Mouse (Mus musculus) kidney, postnatal 14 days (tissue): ENCODE measurements around the gene Frmd4b.
A peak's percentile ranks its signal among the peaks of the same experiment; 100 is the strongest.
"Not testable (repeated sequence)": the region's sequence is repeated elsewhere in the genome, so short reads cannot be mapped to it uniquely, and the experiment has no call there.

Experiments used
- DNase-seq: peaks from one replicate; pipeline ENCODE4 v3.0.0; 2022; ENCODE audit warnings: mixed read lengths

Frmd4b gene

GRCm38 (mm10) chr6:97463898-97464524, 153.3 kb downstream of the Frmd4b start:
- peak; percentile 86 for DNase-seq

DNA sequence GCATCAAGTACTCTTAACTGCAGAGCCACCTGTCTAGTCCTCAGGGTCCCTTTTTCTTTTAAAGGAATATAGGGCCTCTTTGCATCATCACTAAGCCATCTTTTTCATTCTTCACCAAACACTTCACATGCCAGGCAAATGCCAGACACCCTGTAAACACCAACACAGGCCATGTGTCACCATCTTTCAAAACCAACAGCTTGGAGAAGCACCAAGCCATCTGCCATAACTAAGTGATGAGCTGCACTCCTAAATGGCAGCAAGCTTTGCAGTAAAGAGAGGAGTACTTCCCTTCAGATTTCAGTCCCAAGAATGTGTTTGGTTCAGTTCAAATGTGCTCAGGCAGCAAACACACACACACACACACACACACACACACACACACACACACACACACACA, 154.9 kb downstream of the Frmd4b start:
- DNase-seq = no peak

- DNase-seq = peak; percentile 35
These were observed 158.2 kb downstream of the Frmd4b start for GRCm38 (mm10) chr6:97459112-97459511.

DNA sequence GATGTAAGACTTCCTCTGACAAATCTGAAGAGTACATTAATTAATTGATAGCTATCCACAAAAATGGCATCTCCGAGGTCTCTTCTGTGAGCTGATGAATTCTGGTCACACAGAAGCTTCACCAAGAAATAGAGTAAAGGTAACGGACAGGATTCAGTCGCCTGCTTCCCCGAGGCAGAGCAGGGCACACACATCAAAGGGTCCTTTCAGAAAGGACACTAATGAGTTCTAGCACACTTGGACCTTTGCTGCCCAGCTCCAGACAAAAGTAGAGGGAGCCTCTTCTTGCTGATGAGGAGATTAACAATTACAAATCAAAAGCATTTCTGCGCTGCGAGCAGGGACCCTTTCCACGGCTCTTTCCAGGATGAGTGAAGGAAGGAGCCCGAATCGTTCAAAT, 159.0 kb downstream of the Frmd4b start:
- DNase-seq = no peak

DNA sequence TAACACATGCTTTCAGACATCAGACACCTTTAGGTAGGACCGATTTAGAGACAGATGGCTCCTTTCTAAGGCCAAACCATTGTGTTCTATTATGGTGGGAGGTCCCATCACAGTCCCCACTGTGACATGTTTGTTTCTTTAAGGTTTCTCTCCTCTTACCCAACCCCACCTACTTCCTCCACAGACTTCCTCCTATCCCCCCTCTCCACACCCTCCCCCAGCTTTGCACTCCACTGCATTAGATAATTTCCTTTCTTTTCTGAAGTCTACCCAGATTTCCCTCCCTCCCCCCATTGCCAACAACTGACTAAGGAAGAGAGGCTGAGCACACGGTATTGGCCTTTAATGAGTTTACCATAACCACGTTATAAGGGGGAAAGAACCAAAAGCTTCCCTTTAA, 159.4 kb downstream of the Frmd4b start:
- peak; percentile 51 for DNase-seq

- DNase-seq = peak; percentile 42
These were observed 160.1 kb downstream of the Frmd4b start for GRCm38 (mm10) chr6:97457210-97457609.

DNA sequence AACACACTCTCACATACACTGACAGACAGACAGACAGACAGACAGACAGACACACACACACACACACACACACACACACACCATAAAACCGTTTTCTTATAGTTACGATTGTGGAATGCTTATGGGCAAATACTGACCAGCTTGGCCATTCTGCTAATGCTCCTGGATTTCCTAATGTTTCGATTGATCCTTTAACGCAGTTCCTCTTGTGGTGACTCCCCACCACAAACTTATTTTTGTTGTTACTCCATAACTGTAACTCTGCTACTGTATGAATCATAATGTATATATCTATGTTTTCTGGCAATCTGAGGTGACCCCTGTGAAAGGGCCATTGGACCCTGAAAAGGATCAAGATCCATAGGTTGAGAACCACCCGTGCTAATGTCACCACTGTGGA, 165.1 kb downstream of the Frmd4b start:
- DNase-seq = no peak

DNA sequence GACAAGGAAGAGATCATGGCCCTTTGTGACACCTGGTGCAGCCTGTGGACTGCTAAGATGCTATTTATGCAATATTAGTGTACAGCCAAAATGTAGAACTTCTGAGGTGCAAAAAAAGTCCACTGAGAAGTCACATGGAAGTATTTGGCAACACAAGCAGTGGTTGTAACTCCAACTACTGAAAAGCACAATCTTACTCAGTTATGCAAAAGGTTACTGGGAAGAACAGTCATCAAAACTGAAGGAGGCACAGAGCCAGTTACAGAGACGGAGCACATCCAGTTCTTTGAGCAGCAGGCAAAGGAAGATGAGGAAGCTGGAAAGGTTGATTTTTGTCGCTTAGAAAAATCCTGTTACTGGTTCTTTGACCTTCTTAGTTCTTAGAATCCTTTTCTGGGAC, 167.5 kb downstream of the Frmd4b start:
- DNase-seq = peak; percentile 44

GRCm38 (mm10) chr6:97447020-97447419, 170.3 kb downstream of the Frmd4b start:
- DNase-seq = peak; percentile 89

DNA sequence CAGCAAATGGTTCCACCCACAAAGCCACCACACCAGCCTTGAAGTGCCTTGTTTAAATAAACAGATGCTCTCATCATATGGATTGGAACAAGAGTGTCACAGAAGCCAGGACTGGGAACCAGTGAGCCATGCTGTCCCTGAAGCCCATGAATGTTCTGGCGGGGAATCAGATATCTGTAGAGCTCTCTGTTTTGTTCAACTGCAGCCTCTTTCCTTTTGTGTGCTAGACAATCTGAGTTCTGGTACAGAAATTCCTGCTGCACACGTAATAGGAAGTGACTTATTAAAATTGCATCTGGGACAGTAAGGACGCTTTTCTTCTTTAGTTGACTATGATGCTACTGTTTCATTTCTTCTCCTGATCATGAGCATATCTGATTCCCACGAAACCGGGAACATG, 173.2 kb downstream of the Frmd4b start:
- no peak for DNase-seq

DNA sequence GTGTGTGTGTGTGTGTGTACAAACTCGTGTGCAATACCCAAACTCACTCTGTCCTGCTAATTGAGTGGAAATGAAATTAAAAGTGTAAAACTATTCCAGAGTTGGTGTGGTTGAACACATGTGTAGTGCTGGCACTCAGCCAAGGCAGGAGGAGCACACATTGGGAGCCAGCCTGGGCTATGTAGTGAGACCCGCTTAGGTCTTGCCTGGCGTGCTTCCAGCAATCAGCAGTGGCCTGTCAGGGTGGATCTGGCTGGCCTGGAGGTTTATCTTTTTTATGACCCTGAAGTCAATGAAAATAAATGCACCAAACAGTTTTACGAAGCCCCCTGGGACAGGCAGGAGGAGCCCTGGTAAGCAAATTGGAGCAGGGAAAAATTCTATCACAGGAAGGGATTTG, 173.8 kb downstream of the Frmd4b start:
- DNase-seq = peak; percentile 50

- no peak for DNase-seq
These were observed 176.0 kb downstream of the Frmd4b start for GRCm38 (mm10) chr6:97441357-97441756.

- DNase-seq = no peak
These were observed 178.3 kb downstream of the Frmd4b start for GRCm38 (mm10) chr6:97438918-97439645.

GRCm38 (mm10) chr6:97434753-97435152, 182.6 kb downstream of the Frmd4b start:
- DNase-seq = no peak

DNA sequence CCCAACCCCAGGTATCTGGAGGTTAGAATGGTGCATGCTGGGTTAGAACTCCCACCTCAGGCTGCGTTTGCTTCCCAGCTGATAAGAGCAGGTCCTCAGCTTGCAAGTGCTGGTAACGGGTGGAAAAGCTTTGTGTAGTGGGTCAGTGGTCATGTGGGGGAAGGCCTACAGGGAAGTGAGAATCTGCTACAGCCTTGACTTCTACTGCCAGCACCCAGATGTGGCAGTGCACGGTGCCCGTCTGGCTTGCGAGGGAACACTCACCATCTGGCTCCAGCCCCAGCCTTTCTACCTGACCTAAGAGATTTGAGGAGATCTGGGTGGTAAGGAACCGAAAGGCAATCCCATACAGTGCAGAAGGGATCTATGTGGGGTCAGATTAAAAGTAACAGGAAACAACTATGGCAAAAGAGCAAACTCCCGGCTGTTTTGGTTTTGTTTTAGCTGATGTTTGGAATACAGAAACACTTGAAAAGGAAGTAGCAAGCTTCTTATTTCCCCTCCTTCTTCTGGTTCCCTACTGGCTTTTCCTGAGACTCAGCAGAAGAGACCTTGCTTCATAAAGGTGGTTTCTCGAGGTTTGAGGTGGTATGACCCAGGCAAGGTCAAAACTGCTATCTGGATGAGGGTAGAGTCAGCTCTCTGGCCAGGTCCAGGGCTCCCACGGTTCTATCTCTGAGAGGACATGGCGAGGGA, 185.9 kb downstream of the Frmd4b start:
- no peak for DNase-seq

GRCm38 (mm10) chr6:97430519-97430918, 186.8 kb downstream of the Frmd4b start:
- no peak for DNase-seq

DNA sequence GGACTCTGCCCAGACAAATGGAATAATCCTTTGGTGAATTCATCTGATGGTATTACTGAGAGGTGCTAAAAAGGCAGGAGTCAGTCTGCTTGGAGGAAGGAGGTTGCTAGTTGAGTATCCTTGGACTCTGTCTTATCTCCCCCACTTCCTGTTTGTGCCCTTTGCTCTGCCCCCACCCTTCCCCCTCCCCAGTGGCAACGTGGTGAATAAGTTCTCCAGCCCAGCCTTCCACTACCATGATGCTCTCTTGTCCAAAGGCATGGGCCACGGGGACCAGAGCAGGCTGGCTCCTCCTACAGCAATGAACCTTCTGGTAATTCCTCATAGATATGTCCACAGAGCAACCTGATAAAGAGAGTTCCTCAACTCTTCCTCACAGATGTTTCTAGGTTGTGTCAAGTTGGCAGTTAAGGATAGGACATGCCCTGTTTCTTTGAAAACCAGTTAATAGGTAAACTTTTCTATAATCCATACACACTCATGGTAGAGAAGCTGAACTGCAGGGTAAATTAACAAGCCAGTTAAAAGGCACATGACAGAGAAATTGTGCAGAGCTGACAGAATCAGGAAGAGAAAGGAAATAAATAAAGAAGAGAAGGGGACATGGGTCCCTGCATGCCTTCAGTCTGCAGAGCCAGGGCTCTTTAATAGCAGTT, 187.5 kb downstream of the Frmd4b start:
- DNase-seq = peak; percentile 42

GRCm38 (mm10) chr6:97419771-97420446, 197.4 kb downstream of the Frmd4b start:
- DNase-seq = peak; percentile 86

DNA sequence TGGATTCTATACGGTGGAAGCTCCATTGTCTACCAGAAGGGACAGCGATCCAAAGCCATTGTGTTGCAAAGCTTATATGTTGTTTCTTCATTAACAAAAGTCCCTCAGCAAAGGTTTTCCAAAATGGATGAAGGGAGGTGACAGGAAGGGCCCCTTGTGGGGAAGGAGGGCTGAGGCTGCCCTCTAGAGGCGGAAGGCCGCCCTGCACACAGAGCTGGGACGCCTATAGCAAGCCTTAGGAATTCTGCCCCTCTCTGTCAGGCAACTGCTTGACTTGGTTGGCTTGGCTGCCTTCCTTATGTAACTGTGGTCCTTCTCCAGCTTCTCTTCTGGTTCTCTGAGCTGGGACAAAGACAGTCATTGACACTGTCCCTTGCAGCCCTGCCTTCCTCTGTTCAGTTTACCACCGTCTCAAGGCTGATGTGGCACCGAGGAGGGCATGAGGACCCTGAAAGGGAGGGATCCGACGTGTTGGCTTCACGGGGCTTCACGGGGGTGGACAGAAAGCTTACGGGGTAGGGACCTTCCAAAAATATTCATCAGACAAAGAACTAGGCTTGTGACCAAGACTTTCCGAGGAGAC, 200.3 kb downstream of the Frmd4b start:
- peak; percentile 81 for DNase-seq

GRCm38 (mm10) chr6:97415578-97415977, 201.8 kb downstream of the Frmd4b start:
- not testable (repeated sequence) for DNase-seq

DNA sequence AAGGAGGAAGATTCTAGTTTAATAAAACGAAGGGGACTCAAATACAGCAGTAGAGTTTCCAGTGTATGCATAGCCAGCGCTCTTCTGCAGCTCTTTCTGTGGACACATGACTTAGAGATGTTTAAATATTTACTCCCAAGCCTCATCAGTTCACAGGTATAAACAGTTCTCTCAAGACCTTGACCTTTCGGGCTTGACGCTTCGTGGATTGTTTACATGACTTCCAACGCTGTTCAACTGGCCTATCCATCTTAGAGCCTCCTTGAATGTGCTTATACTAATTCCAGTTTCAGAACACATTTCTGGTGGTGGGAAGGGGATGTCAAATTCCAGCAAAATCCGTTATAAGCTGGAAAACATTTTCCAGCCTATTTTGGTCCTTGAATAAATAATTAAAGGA, 203.9 kb downstream of the Frmd4b start:
- DNase-seq = peak; percentile 59

DNA sequence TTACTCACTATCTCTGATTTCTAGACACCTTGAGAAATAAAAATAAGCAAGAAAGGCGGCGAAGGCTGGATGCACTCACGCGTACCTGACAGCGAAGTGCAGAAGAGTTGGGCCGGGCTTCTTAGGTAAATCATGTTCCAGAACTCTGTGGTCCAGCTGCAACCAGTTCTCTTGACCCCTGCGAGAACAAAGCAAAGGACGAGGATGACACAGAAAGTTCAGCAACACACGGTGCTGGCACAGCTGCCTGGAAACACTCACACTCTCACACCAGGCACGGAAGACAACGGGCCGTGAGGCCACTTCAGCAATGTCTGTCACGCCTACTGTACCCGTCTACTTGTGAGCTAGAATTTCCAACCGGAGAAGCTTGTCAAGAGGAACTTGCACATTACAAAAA, 204.9 kb downstream of the Frmd4b start:
- no peak for DNase-seq

GRCm38 (mm10) chr6:97411327-97411726, 206.0 kb downstream of the Frmd4b start:
- no peak for DNase-seq
